Mouse (Mus musculus) right cerebral cortex, postnatal 36 days (tissue): ENCODE results near the gene Tmod3.
"Not testable (repeated sequence)": the region's sequence is repeated elsewhere in the genome, so short reads cannot be mapped to it uniquely, and the experiment has no call there.

Experiments
- DNase-seq, 2 experiments: peaks; one replicate each; pipeline ENCODE4 v3.0.0; 2022; ENCODE audit warnings: low spot score in 2 of 2, mixed read lengths in 1 of 2

Gene Tmod3

DNA sequence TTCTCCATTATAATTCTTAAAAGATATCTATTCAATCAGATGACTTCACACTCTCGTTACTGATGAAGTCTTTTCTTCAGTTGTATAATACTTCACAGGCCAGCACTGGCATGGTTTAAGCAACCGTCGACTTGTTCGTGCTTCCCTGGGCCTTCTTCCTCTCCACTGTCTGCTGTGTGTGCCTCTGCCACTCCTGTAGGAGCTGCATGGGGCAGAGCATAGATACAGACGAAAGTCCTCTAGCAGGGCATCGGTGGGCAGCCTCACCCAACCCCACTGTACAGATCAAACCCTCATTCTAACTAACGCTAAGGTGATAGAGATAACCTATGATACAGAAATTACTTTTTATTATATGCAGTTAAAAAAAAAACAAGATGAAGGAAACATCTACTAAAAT lies 60.9 kb downstream of the Tmod3 start:
- no peak for DNase-seq

- DNase-seq = no peak
Measured at GRCm38 (mm10) chr9:75495945-75496344, 63.5 kb downstream of the Tmod3 start.

DNA sequence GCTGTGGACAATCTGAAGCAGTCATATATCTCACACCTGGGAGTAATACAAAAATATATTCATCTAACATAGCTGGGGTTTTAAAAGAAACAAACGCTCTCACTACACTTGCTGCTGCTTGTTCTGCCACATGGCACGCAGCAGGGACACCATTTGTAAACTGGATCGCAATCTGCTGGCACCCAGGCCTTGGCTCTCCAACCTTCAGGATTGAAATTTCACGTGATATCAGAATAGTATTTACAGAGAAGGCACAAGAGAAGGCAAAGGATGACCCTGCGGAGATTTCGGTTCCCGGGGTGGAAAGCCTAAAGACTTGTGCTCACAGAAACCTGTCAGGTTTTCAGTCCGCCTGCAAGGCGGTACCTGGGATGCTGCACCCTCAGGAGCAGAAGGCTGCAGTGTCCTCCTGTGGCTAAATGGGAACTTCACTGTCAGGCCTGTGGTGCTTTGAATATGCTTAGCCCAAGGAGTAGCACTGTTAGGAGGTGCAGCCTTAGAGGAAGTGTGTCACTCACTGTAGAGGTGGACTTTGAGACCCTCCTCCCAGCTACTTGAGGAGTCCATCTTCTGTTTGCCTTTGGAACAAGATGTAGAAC lies 65.0 kb downstream of the Tmod3 start:
- DNase-seq = no peak

DNA sequence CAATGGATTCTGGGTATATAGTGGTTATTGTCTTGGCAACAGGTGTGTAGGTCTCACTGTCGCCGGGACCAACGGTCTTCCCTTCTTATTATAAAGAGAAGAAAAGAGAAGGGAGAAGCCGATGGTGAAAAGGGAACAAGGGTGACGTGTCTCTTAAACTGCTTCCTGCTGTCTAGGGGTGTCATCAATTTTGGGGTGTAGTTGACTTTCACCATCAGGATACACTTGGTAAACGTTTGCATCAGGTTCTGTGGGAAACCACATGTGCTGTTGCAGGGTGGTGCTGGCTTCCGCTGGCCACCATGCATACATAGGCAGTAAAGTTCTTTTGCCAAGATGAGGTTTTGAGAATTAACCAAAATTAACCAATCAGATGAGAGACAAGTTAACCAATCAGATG lies 71.2 kb downstream of the Tmod3 start:
- not testable (repeated sequence) for DNase-seq

GRCm38 (mm10) chr9:75485231-75485630 lies 74.2 kb downstream of the Tmod3 start:
- no peak for DNase-seq

- peak in 1 of 2 experiments; percentile 23 for DNase-seq
Measured at GRCm38 (mm10) chr9:75480536-75481075, 78.9 kb downstream of the Tmod3 start.

DNA sequence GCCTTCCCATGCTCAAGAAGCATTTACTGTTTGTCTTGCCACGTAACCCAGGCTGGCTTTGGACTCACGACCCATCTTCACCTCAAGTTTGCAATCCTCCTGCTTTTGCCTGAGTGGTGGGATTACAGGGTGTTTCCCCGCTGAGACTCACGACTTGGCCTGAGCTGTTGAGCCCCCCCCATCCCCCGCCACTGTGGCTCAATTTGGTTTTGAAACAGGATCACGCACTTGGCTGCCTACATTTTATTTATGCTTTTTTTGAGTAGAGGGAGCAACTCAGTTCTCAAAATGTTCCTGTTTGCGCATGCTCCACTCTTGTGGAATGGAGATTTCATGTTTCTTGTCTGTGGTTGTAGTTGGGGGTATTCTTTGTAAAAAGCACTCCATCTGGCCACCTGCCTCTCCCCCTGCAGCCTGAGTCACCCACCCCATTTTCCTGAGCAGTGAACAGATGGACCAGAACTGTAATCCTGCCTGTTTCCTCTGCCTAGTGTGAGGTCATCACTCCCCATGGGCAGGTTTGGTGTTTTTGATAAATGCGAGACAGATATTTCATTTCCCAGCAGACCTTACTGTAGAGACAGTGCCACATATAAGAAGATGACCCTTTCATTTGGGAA lies 80.2 kb downstream of the Tmod3 start:
- no peak for DNase-seq

- DNase-seq = no peak
Measured at GRCm38 (mm10) chr9:75477212-75477611, 82.2 kb downstream of the Tmod3 start.

GRCm38 (mm10) chr9:75468297-75468696 lies 91.2 kb downstream of the Tmod3 start:
- DNase-seq = no peak

- DNase-seq = no peak
Measured at GRCm38 (mm10) chr9:75467581-75467980, 91.9 kb downstream of the Tmod3 start.

DNA sequence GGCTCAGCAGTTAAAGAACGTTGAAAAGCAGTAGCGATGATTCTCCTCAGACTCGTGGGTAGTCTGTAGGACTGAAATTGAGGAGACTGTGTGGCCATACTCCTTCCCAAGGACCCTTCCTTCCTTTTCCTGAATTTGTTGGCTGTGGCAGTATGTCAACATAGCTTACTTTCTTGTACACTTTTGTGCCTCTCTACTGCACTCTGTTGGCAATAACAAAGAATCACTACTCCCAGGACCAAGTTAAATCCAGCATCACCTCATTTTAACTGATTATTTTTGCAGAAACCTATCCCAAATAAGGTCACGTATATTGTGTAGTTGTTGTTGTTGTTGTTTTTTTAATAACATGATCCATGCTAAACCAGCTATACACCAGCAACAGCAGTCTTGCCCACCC lies 92.8 kb downstream of the Tmod3 start:
- DNase-seq = no peak

- peak in 1 of 2 experiments; percentile 50 for DNase-seq
Measured at GRCm38 (mm10) chr9:75465856-75466255, 93.6 kb downstream of the Tmod3 start.

DNA sequence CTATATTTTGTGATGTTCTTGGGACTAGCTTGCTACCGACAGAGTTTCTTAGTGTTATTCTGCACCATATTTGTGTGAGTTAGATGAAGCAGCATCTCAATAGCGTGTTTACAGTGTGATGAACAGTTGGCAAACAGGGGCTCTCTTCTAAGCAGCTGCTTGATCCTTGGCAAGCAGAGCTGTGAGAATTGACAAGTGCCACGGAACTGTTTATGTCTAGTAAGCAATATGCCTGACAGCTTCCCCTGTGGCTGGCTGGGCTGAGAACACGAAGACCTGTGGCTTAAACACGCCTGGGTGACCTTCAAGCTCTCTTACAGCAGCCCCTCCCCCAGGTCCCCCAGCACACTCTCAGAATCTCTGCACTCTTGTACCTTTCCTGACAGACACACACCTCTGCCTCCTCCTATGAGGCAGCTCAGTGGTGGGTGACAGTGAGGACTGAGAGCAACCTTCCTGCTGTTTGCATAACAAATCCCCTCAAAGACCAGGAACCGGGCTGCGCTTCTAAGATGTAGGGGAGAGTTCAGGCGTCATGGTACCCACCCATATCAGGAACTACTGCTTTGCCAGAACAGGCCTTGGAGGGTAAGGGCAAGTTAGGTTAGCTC lies 96.3 kb downstream of the Tmod3 start:
- no peak for DNase-seq

GRCm38 (mm10) chr9:75455684-75456083 lies 103.8 kb downstream of the Tmod3 start:
- DNase-seq = no peak

- DNase-seq = no peak
Measured at GRCm38 (mm10) chr9:75453994-75454393, 105.5 kb downstream of the Tmod3 start.

DNA sequence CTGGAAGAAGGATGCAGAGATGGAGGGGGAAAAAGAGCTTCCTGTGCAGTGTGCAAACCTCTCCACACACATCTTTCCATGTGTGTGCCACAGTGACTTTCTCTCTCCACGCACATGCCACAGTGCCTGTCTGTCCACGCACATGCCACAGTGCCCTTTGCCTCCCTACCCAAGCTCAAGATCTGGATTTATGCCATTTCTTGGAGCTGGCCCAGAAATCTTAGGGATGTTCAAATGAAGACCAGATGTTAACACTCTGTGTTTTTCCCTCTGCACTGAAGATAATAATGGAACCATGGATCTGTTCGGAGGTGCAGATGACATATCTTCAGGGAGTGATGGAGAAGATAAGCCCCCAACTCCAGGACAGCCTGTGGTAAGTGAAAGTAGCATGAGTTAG lies 111.4 kb downstream of the Tmod3 start:
- DNase-seq = no peak
